Mouse (Mus musculus) intestine, embryonic 14.5 days (tissue): ENCODE results near the gene Foxred2. TPM values are rescaled to one million over a fixed set of nuclear protein-coding genes. Genes with fewer than 3 reads are reported as not detected.

Experiments
- ATAC-seq: fragments of 200-750 bp; cut with Nextera tagmentation; replicated peaks from 2 replicates; pipeline ENCODE4 v1.8.0; 2017; ENCODE audit warnings: low read depth, moderate number of reproducible peaks, moderate TSS enrichment, moderate library complexity; ENCODE audit not compliant: low FRiP score, low TSS enrichment
- DNase-seq: peaks from one replicate; pipeline ENCODE4 v3.0.0-alpha.2; 2018; ENCODE audit warnings: low spot score
- H3K27ac ChIP-seq: fragments of 300-500 bp; sonication (generic); 2 replicates; pipeline ENCODE4 v1.5.1; 2014; ENCODE audit warnings: low read depth, mild to moderate bottlenecking, control low read depth
- H3K27me3 ChIP-seq: fragments of 300-500 bp; sonication (generic); replicated peaks from 2 replicates; pipeline ENCODE4 v1.6.1; 2014; ENCODE audit warnings: low read length, control low read depth; ENCODE audit not compliant: control insufficient read depth, insufficient read depth
- H3K36me3 ChIP-seq: fragments of 300-500 bp; sonication (generic); 2 replicates; pipeline ENCODE4 v1.6.1; 2014; ENCODE audit warnings: low read length, control low read depth; ENCODE audit not compliant: control insufficient read depth, insufficient read depth
- H3K4me1 ChIP-seq: fragments of 300-500 bp; sonication (generic); replicated peaks from 2 replicates; pipeline ENCODE4 v1.6.1; 2014; ENCODE audit warnings: low read length, control low read depth, mixed read lengths; ENCODE audit not compliant: control insufficient read depth, insufficient read depth
- H3K4me2 ChIP-seq: fragments of 300-500 bp; sonication (generic); 2 replicates; pipeline ENCODE4 v1.6.1; 2014; ENCODE audit warnings: low read length
- H3K4me3 ChIP-seq: fragments of 300-500 bp; sonication (generic); 2 replicates; pipeline ENCODE4 v1.5.1; 2014; ENCODE audit warnings: low read depth, low read length, control low read depth, mixed read lengths
- H3K9ac ChIP-seq: fragments of 300-500 bp; sonication (generic); 2 replicates; pipeline ENCODE4 v1.6.1; 2014; ENCODE audit warnings: mild to moderate bottlenecking, low read length
- H3K9me3 ChIP-seq: fragments of 300-500 bp; sonication (generic); 2 replicates; pipeline ENCODE4 v1.6.1; 2016; ENCODE audit warnings: low read length, control low read depth; ENCODE audit not compliant: control insufficient read depth
- WGBS: fragments of 180-500 bp; shearing (Covaris S2); extraction: QIAGEN DNeasy Blood & Tissue Kit; methylation state at CpG from one replicate; pipeline ENCODE4 v1.1.7; 2014; 5-methylcytosine and 5-hydroxymethylcytosine counted together
- polyA plus RNA-seq: library from polyadenylated mRNA; unstranded; fragments of >200 nt; fragmentation: Nextera tagmentation; extraction: Ambion mirVana; gene quantifications from 2 replicates; pipeline ENCODE4 v1.2.1, GENCODE M21; 2014

The Foxred2 gene
- 4.6 and 4.7 TPM in 2 replicates for polyA plus RNA-seq

DNA sequence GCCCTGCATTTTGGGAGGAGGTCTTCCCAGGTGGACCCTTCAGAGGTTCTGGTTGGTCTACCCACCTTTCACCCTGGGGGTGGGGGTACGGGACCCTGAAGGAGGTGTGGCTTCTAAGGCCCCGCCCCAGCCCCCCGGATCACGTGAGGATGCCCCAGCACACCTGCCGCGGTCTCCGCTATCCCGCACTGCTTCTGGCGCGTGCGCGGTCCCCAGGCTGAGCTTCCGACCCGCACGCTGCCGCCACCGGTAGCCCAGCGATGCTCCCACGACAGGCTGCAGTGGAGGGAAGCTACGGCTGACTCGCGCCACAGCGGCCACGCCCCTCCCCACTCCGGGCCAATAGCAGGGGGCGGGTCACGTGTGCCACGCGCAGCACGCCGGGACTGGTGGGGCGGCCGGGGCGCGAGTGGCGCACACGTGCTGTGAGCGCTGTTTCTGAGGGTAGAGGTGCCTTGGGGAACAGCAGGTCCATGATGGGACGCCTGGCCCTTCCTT, at the start of gene Foxred2:
Gene Foxred2, minus strand, starts transcription at position 319 of the 498 bp plus-strand sequence.
- peaks cover 34% of the 10 kb centered on the region for H3K36me3 ChIP-seq
- H3K4me1 ChIP-seq: peaks cover 6% of the 10 kb centered on the region; the same call in 1 of the 2 replicates
- WGBS: under 1% methylated on average over 39 of the region's 39 CpGs
- H3K9ac ChIP-seq: peak within 1 kb of the TSS; percentile 37
- ATAC-seq (peak; percentile 87), DNase-seq (peak; percentile 86)
- peak within 1 kb of the TSS; percentile 68 for H3K4me2 ChIP-seq
- peaks cover 15% of the 10 kb centered on the region for H3K27me3 ChIP-seq
- peak within 1 kb of the TSS; percentile 50 for H3K4me3 ChIP-seq
- H3K9me3 ChIP-seq: no peaks in the 10 kb centered on the region
- H3K27ac ChIP-seq: no peak within 1 kb of the TSS

GRCm38 (mm10) chr15:78003929-78004328, 47.4 kb upstream of the Foxred2 start:
- Histone ChIP-seq H3K4me3 (no peak overlapping the region), H3K27me3 (no peaks in the 10 kb centered on the region), H3K4me2 (no peak overlapping the region), H3K36me3 (no peaks in the 10 kb centered on the region), H3K9me3 (no peaks in the 10 kb centered on the region), H3K27ac (no peak overlapping the region), H3K9ac (no peak overlapping the region), H3K4me1 (no peaks in the 10 kb centered on the region)
- 40% methylated on average over 9 of the region's 9 CpGs for WGBS
- DNase-seq (no peak), ATAC-seq (0 out of 2 replicates have a peak, but pooled peaks have one; percentile 64)

DNA sequence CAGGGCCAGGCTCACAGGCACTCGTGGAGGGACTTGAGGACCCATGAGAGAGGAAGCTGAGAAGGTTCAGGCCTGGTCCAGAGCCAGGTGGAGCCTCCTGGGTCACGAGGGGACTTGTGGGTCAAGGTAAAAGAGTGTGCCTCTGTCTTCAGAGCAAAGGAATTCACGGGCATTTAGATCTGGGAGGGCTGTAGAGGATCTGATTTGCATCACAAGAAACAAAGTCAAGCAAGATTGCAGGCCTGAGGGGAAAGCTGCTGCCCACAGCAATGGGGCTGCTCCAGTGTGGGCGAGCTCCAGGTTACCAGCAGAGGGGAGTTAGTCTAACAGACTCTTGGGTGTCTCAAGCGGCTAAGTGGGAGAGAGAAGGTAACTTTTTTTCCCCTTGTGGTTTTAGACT, 44.9 kb upstream of the Foxred2 start:
- ATAC-seq: no peak
- WGBS: 27% methylated on average over 5 of the region's 5 CpGs

GRCm38 (mm10) chr15:77988541-77988940, 32.0 kb upstream of the Foxred2 start:
- Histone ChIP-seq H3K27ac (no peak overlapping the region), H3K9me3 (no peaks in the 10 kb centered on the region), H3K4me2 (no peak overlapping the region), H3K4me3 (no peak overlapping the region), H3K27me3 (no peaks in the 10 kb centered on the region), H3K9ac (no peak overlapping the region), H3K4me1 (no peaks in the 10 kb centered on the region), H3K36me3 (no peaks in the 10 kb centered on the region)
- DNase-seq: no peak
- 74% methylated on average over 5 of the region's 5 CpGs for WGBS
- no peak for ATAC-seq

More for the DNA sequence above, 44.9 kb upstream of the Foxred2 start:
- Histone ChIP-seq H3K4me3 (no peak overlapping the region), H3K9me3 (no peaks in the 10 kb centered on the region), H3K27me3 (no peaks in the 10 kb centered on the region), H3K36me3 (no peaks in the 10 kb centered on the region), H3K9ac (no peak overlapping the region), H3K4me2 (no peak overlapping the region), H3K4me1 (no peaks in the 10 kb centered on the region), H3K27ac (no peak overlapping the region)
- DNase-seq: no peak

- WGBS: 21% methylated on average over 3 of the region's 3 CpGs
These were observed 26.9 kb upstream of the Foxred2 start for GRCm38 (mm10) chr15:77983391-77983790.

DNA sequence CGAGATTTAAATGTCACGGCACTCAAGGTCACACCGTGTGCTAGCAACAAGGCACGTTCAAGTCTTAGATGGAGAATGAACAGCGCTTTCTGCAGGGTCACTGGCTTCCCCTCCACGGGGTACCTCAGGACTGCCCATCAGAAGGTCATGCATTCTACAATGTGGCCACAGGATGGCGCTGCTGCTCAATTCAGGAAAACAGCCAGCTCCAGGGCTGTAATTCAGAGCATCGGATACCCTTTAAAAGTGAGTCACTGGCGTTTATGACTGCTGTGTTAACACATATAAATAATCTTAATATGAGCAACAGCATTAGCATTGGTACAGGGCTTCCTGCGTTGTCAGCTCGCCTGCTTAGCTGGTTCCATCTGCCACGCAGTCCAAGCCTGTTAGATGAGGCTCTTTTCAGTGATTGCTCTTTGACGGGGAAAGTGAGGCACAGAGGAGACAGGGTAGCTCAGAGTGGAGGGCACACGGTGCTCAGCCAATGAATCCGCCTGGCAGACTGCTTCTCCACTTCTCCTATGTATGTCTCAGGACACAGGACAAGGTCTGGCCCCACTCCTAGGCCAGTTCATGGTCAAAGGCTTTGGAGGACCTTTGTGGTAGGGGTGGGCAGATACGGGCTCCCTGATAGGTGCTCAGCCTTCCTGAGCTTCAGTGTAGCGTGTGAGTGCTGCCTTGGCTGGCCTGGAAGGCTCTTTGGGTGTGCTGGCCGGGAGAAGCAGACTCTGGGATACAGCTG, 25.8 kb upstream of the Foxred2 start:
- no peak overlapping the region for H3K9ac ChIP-seq
- peak; percentile 83 for DNase-seq

More at GRCm38 (mm10) chr15:77983391-77983790, 26.9 kb upstream of the Foxred2 start:
- ATAC-seq: no peak
- 0 out of 2 replicates have a peak, but pooled peaks cover 2% of the 10 kb centered on the region for H3K27me3 ChIP-seq
- no peak overlapping the region for H3K4me3 ChIP-seq
- DNase-seq: no peak
- H3K4me2 ChIP-seq: no peak overlapping the region
- H3K36me3 ChIP-seq: no peaks in the 10 kb centered on the region
- H3K4me1 ChIP-seq: no peaks in the 10 kb centered on the region
- no peak overlapping the region for H3K9ac ChIP-seq
- H3K9me3 ChIP-seq: no peaks in the 10 kb centered on the region
- no peak overlapping the region for H3K27ac ChIP-seq

DNA sequence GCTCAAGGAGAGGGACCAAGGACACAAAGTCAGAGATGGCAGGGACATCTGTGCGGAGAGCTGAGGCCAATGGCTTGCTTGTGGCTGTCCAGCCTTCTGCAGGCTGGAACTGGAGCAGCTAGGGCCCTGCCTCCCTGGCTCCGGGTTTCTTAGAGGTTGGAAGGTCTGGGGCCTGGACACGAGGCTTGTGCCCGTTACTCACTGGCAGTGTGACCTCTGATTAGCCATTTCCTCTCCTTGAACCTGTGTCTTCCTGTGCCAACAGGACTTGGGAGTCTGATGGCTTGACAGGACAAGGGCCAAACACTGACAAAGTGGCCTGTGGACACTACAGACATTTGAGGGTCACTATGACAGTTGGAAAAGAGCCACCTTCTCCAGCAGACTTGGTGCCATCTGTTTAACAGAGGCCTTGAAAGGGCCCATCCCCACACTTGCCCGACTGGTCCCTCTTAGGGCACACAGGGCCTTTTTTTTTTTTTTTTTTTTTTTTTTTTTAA, 24.7 kb upstream of the Foxred2 start:
- no peak overlapping the region for H3K4me2 ChIP-seq
- no peak for DNase-seq
- 62% methylated on average over 5 of the region's 5 CpGs for WGBS
- ATAC-seq: no peak
- H3K27me3 ChIP-seq: 0 out of 2 replicates have a peak, but pooled peaks cover 2% of the 10 kb centered on the region
- no peak overlapping the region for H3K9ac ChIP-seq
- no peaks in the 10 kb centered on the region for H3K9me3 ChIP-seq
- H3K36me3 ChIP-seq: no peaks in the 10 kb centered on the region
- no peak overlapping the region for H3K27ac ChIP-seq
- H3K4me1 ChIP-seq: no peaks in the 10 kb centered on the region
- no peak overlapping the region for H3K4me3 ChIP-seq

More for the DNA sequence above, 25.8 kb upstream of the Foxred2 start:
- H3K27ac ChIP-seq: no peak overlapping the region
- no peak overlapping the region for H3K4me2 ChIP-seq
- ATAC-seq: no peak
- H3K4me3 ChIP-seq: no peak overlapping the region
- H3K36me3 ChIP-seq: no peaks in the 10 kb centered on the region
- H3K27me3 ChIP-seq: 0 out of 2 replicates have a peak, but pooled peaks cover 2% of the 10 kb centered on the region
- no peaks in the 10 kb centered on the region for H3K4me1 ChIP-seq
- H3K9me3 ChIP-seq: no peaks in the 10 kb centered on the region
- WGBS: 28% methylated on average over 18 of the region's 18 CpGs

- WGBS: 85% methylated on average over 10 of the region's 10 CpGs
- Histone ChIP-seq H3K4me1 (no peaks in the 10 kb centered on the region), H3K4me2 (no peak overlapping the region), H3K9ac (no peak overlapping the region), H3K27ac (no peak overlapping the region), H3K36me3 (no peaks in the 10 kb centered on the region), H3K4me3 (no peak overlapping the region), H3K9me3 (no peaks in the 10 kb centered on the region), H3K27me3 (0 out of 2 replicates have a peak, but pooled peaks cover 2% of the 10 kb centered on the region)
- ATAC-seq (no peak), DNase-seq (no peak)
These were observed 22.9 kb upstream of the Foxred2 start for GRCm38 (mm10) chr15:77979427-77979865.
